Mouse (Mus musculus): ENCODE results near the gene Pcdh8.

Gene Pcdh8

GRCm38 (mm10) chr14:79754157-79754556 is 17.0 kb downstream of the Pcdh8 start:
- no peak for DNase-seq (ENCODE audit: low read depth)

- DNase-seq (ENCODE audit: low read depth): no peak
Measured at GRCm38 (mm10) chr14:79753733-79754132, 17.4 kb downstream of the Pcdh8 start.

- DNase-seq (ENCODE audit: low read depth): no peak
Measured at GRCm38 (mm10) chr14:79740515-79740914, 30.6 kb downstream of the Pcdh8 start.

GRCm38 (mm10) chr14:79738441-79738840 is 32.7 kb downstream of the Pcdh8 start:
- DNase-seq (ENCODE audit: low read depth): no peak

GRCm38 (mm10) chr14:79737642-79738379 is 33.3 kb downstream of the Pcdh8 start:
- DNase-seq (ENCODE audit: low read depth): no peak

- DNase-seq (ENCODE audit: low read depth): no peak
Measured at GRCm38 (mm10) chr14:79736781-79737180, 34.3 kb downstream of the Pcdh8 start.

- no peak for DNase-seq (ENCODE audit: low read depth)
Measured at GRCm38 (mm10) chr14:79733501-79733900, 37.6 kb downstream of the Pcdh8 start.

GRCm38 (mm10) chr14:79728811-79729210 is 42.3 kb downstream of the Pcdh8 start:
- DNase-seq (ENCODE audit: low read depth): no peak

GRCm38 (mm10) chr14:79724002-79724681 is 47.0 kb downstream of the Pcdh8 start:
- DNase-seq (ENCODE audit: low read depth): no peak

GRCm38 (mm10) chr14:79722228-79722627 is 48.9 kb downstream of the Pcdh8 start:
- no peak for DNase-seq (ENCODE audit: low read depth)

Measured in fibroblast of lung, adult 2 months (primary cell).